Mouse (Mus musculus) left cerebral cortex, adult 2 months (tissue): ENCODE data around the gene Prkcb. TPM values are rescaled to one million over a fixed set of nuclear protein-coding genes. Genes with fewer than 3 reads are reported as not detected.
A peak's percentile ranks its signal among the peaks of the same experiment; 100 is the strongest.

Source experiments
- DNase-seq, 2 experiments: peaks; one replicate each; pipeline ENCODE4 v3.0.0; 2021 to 2022; ENCODE audit warnings: low spot score in 2 of 2, mixed read lengths in 1 of 2; ENCODE audit errors: extremely low spot score in 1 of 2
- H3K27ac ChIP-seq: fragments of 200-600 bp; 2 replicates; pipeline ENCODE4 v1.8.1; 2022
- H3K4me3 ChIP-seq: fragments of 200-600 bp; 2 replicates; pipeline ENCODE4 v1.8.1; 2022
- CTCF ChIP-seq: fragments of 200-600 bp; IDR thresholded peaks from 2 replicates; pipeline ENCODE4 v1.8.1; 2022; ENCODE audit warnings: antibody characterized with exemption, mild to moderate bottlenecking, moderate library complexity
- intact Hi-C: fragments of 180-260 bp; cut with DNase I; formaldehyde crosslinking; loops from one replicate; pipeline ENCODE4 v1.15.1; 2025
- total RNA-seq, 2 experiments: library from RNA; stranded (reverse); gene quantifications; 2 replicates each; pipeline ENCODE4 v1.2.3; 2021

The Prkcb gene
- total RNA-seq, 2 experiments from 2014 or later, result 964 to 986 TPM

DNA sequence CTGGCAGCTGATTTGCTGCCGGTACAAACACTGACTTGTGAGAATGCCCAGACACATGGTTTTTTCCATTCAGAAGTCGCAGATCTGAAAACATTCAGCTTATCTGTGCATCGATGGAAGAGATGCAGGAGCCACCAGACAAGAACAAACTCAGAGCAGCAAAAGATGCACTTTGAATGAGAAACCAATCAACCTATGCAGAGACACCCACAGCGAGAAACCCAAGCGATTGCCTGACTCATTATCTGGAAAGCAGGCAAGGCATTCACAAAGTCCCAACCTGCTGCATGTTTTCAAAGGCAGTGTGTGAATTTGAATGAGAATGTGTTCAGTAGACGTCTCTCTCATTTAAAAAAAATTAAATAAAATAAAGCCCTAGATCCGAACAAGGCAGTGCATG lies 386.7 kb downstream of the Prkcb start:
- intact Hi-C loops, result no loop called here
- no peak for TF ChIP-seq CTCF
- Histone ChIP-seq H3K27ac (peak overlapping the region; percentile 24; the same call in 1 of the 2 replicates), H3K4me3 (peak overlapping the region; percentile 66)
- peak in 1 of 2 experiments; percentile 24 for DNase-seq

Other genes with a start within 250 kb of the Prkcb start
- gene Ubfd1, start 221.6 kb upstream of the Prkcb start, total RNA-seq, result 10 to 100 TPM; 59.2 to 60.4 TPM
- gene Ears2, start 221.5 kb upstream of the Prkcb start, total RNA-seq, result 1 to 10 TPM; 7.5 to 8.2 TPM
- 100 to 1,000 TPM; 260 to 276 TPM for gene Ndufab1, start 186.9 kb upstream of the Prkcb start, total RNA-seq
- gene Palb2, start 155.8 kb upstream of the Prkcb start, total RNA-seq, result 1 to 10 TPM; 1.2 to 2.2 TPM
- 10 to 100 TPM; 90.7 to 96.2 TPM for gene Dctn5, start 155.7 kb upstream of the Prkcb start, total RNA-seq
- 1 to 10 TPM; 1.5 to 1.7 TPM for gene Plk1, start 129.3 kb upstream of the Prkcb start, total RNA-seq
- gene Ern2, start 102.5 kb upstream of the Prkcb start, total RNA-seq, result under 1 TPM; 0.45 to 0.75 TPM
- gene Chp2, start 69.3 kb upstream of the Prkcb start, total RNA-seq, result 1 to 10 TPM; 4.9 to 5.4 TPM